Mouse (Mus musculus) kidney, postnatal 10 days (tissue): ENCODE results near the gene Snx19.

Source experiments
- DNase-seq: peaks from one replicate; pipeline ENCODE4 v3.0.0; 2021; ENCODE audit warnings: mixed read lengths

Snx19 gene

DNA sequence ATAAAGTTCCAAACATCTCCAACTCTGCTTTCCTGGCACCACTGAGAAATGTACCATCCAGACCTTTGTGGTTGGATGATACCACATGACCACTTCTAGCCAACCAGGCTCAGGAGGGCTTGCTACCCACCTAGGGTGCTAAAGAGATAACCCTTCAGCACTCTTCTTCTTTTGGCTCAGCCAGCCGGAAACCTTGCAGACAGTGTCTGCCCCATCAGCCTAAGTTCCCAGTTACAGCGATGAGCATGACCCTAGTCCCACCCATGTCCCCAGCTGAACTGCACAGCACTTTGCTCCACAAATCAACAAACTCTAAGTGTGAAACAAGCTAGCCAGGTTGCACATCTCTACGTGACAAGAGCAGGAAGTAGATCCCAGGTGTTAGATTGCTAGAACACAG, 57.3 kb downstream of the Snx19 start:
- DNase-seq, result no peak

DNA sequence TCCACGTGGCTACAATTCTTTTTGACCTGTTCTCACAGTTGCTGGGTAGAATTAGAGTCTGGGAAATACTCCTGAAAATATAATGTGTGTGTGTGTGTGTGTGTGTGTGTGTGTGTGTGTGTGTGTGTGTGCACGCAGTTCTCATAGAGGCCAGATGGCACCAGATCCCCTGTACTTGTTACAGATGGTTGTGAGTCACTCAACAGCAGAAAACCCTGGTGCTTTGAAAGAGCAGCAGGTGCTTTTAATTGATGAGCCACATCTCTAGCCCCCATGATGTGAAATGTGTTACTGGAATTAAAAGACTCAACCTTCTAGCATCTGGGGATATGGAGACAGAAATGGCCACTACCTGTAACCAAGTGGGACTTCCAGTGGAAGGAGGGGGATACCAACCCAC, 58.3 kb downstream of the Snx19 start:
- DNase-seq, result no peak

DNA sequence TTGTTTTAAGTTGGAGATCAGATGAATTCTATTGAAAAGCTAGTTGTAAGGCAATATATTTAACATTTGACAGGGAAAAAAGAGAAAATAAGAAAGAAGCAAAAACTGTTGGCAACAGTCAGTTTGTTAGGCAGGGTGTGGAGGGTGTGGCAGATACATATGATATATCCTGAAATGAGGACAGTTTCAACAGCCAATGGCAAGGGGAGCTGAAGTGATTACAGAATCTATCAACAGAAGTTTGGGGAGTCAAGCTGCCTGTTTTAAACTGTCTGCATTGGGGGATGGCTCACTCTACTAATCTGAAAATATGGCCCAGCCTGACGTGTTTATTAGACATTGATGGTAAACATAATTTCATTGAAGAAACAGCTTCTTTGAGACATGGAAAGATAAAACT, 61.5 kb downstream of the Snx19 start:
- no peak for DNase-seq

DNA sequence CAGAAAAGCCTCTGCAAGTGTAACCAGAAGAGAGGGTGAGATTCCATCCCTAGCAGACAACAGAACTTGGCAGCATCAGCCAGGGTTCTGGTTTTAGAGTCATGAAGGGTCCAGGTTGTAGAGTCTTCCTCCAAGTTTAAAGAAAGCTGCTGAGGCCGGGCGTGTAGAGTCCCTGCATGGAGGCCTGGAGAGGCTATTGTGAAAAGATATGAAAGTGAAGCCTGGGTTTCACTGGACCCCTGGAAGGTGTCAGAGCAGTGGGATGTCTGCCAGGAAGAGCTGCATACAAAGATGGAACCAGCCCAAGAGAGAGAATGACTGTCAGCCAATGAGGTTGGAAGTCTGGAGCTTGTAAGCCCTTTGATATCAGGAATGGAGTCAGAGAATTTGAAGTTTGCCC, 67.5 kb downstream of the Snx19 start:
- DNase-seq, result no peak

DNA sequence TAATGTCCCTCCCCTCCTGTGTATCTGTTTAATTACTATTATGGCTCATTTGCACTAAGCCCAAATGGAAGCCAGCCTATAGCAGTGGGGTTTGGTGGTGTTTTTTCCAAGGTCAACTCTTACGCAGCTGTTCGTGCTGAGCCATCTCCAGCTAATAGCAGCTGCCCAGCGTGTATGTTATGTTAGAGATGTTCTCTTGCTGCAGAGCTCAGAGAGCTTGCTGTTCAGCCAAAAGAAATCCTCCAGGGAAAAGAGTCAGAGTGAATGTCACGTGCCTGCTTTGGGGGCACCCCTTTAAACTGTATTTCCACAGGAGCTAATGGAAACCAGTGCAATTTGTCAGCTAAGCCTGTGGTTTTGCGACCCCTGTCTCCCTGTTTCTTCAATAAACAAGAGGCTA, 82.1 kb downstream of the Snx19 start:
- DNase-seq, result no peak

DNA sequence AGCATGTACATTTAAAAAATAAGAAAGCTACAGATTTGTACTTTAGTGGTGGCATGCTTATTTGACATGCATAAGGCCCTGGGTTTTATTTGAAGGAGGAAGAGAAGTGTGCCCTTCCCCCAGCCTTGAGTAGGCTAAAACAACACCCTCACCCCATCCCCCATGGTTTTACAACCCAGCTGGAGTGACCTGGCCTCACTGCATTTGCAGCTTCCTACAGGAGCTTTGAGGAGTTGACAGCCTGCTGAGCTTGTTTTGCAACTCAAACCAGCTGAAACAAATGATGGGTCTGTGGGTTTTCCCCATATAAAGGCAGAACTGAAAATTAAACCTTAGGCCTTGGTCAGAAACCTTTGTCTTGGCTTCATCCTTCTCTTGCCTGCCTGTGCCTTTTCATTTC, 89.0 kb downstream of the Snx19 start:
- no peak for DNase-seq
